Mouse (Mus musculus): ENCODE measurements at regions not wholly inside any gene's neighbourhood (a gene's known extent, or its start where the extent isn't known, plus 50 kb on each side); places are given as distances from the start of the nearest gene placed in this dataset.
A peak's percentile ranks its signal among the peaks of the same experiment; 100 is the strongest.
"Not testable (repeated sequence)": the region's sequence is repeated elsewhere in the genome, so short reads cannot be mapped to it uniquely, and the experiment has no call there.

- WGBS, result 92% methylated on average over 6 of the region's 6 CpGs
- no peaks in the 10 kb centered on the region for H3K27me3 ChIP-seq (replicated peaks)
- ATAC-seq (ENCODE audit: insufficient read depth, low FRiP score, low read depth), result no peak
- H3K4me1 ChIP-seq, result peaks cover 3% of the 10 kb centered on the region; the same call in 1 of the 2 replicates
- no peak overlapping the region for H3K4me2 ChIP-seq
- no peak overlapping the region for H3K4me3 ChIP-seq (replicated peaks)
- no peaks in the 10 kb centered on the region for H3K36me3 ChIP-seq
- H3K9me3 ChIP-seq, result no peaks in the 10 kb centered on the region
- H3K9ac ChIP-seq, result no peak overlapping the region
- no peak overlapping the region for H3K27ac ChIP-seq
Observed at GRCm38 (mm10) chr5:148754363-148754762, 174.8 kb downstream of the Katnal1 start.

- Histone ChIP-seq H3K9ac (no peak overlapping the region), H3K4me1 (peaks cover 3% of the 10 kb centered on the region; the same call in 1 of the 2 replicates), H3K36me3 (no peaks in the 10 kb centered on the region), H3K27ac (no peak overlapping the region), H3K9me3 (no peaks in the 10 kb centered on the region), H3K4me3 (replicated peaks) (no peak overlapping the region), H3K27me3 (replicated peaks) (no peaks in the 10 kb centered on the region), H3K4me2 (no peak overlapping the region)
- ATAC-seq (ENCODE audit: insufficient read depth, low FRiP score, low read depth), result no peak
- 70% methylated on average over 4 of the region's 4 CpGs for WGBS
Observed at GRCm38 (mm10) chr5:148753457-148753856, 175.7 kb downstream of the Katnal1 start.

GRCm38 (mm10) chr5:148751980-148752379 lies 177.1 kb downstream of the Katnal1 start:
- Histone ChIP-seq H3K9ac (no peak overlapping the region), H3K9me3 (no peaks in the 10 kb centered on the region), H3K27ac (no peak overlapping the region), H3K4me3 (replicated peaks) (no peak overlapping the region), H3K4me1 (no peaks in the 10 kb centered on the region), H3K27me3 (replicated peaks) (no peaks in the 10 kb centered on the region), H3K4me2 (no peak overlapping the region), H3K36me3 (no peaks in the 10 kb centered on the region)
- no peak for ATAC-seq (ENCODE audit: insufficient read depth, low FRiP score, low read depth)
- 89% methylated on average over 13 of the region's 13 CpGs for WGBS

GRCm38 (mm10) chr5:148750002-148750734 lies 179.0 kb downstream of the Katnal1 start:
- H3K4me3 ChIP-seq (replicated peaks), result no peak overlapping the region

GRCm38 (mm10) chr5:148747972-148748764 lies 181.0 kb downstream of the Katnal1 start:
- no peak overlapping the region for H3K4me3 ChIP-seq (replicated peaks)
- no peak overlapping the region for H3K4me2 ChIP-seq
- no peaks in the 10 kb centered on the region for H3K4me1 ChIP-seq
- ATAC-seq (ENCODE audit: insufficient read depth, low FRiP score, low read depth), result no peak
- 81% methylated on average over 21 of the region's 21 CpGs for WGBS
- no peak overlapping the region for H3K9ac ChIP-seq
- no peak overlapping the region; the same call in 1 of the 2 replicates for H3K27ac ChIP-seq
- H3K9me3 ChIP-seq, result no peaks in the 10 kb centered on the region
- H3K36me3 ChIP-seq, result no peaks in the 10 kb centered on the region
- H3K27me3 ChIP-seq (replicated peaks), result no peaks in the 10 kb centered on the region

More at GRCm38 (mm10) chr5:148750002-148750734, 179.0 kb downstream of the Katnal1 start:
- Histone ChIP-seq H3K9me3 (no peaks in the 10 kb centered on the region), H3K4me2 (no peak overlapping the region), H3K27me3 (replicated peaks) (no peaks in the 10 kb centered on the region), H3K4me1 (no peaks in the 10 kb centered on the region), H3K36me3 (no peaks in the 10 kb centered on the region), H3K27ac (no peak overlapping the region), H3K9ac (no peak overlapping the region)
- WGBS, result 77% methylated on average over 16 of the region's 16 CpGs
- no peak for ATAC-seq (ENCODE audit: insufficient read depth, low FRiP score, low read depth)

- H3K9ac ChIP-seq, result no peak overlapping the region
- WGBS, result 79% methylated on average over 3 of the region's 3 CpGs
- ATAC-seq (ENCODE audit: insufficient read depth, low FRiP score, low read depth), result no peak
- H3K4me3 ChIP-seq (replicated peaks), result no peak overlapping the region
- no peak overlapping the region; the same call in 1 of the 2 replicates for H3K27ac ChIP-seq
- no peaks in the 10 kb centered on the region for H3K9me3 ChIP-seq
- H3K4me1 ChIP-seq, result no peaks in the 10 kb centered on the region
- no peak overlapping the region for H3K4me2 ChIP-seq
- H3K27me3 ChIP-seq (replicated peaks), result no peaks in the 10 kb centered on the region
- no peaks in the 10 kb centered on the region for H3K36me3 ChIP-seq
Observed at GRCm38 (mm10) chr5:148747549-148747948, 181.6 kb downstream of the Katnal1 start.

GRCm38 (mm10) chr5:148746726-148747125 lies 182.4 kb downstream of the Katnal1 start:
- not testable (repeated sequence) for H3K9me3 ChIP-seq; H3K4me1 ChIP-seq; H3K4me3 ChIP-seq (replicated peaks); H3K27ac ChIP-seq; ATAC-seq (ENCODE audit: insufficient read depth, low FRiP score, low read depth); H3K4me2 ChIP-seq; H3K36me3 ChIP-seq; H3K27me3 ChIP-seq (replicated peaks); H3K9ac ChIP-seq
- WGBS, result 59% methylated on average over 6 of the region's 6 CpGs

GRCm38 (mm10) chr5:148744676-148745391 lies 184.3 kb downstream of the Katnal1 start:
- Histone ChIP-seq H3K4me1 (peaks cover 15% of the 10 kb centered on the region; the same call in 1 of the 2 replicates), H3K9ac (no peak overlapping the region), H3K27me3 (replicated peaks) (no peaks in the 10 kb centered on the region), H3K4me2 (no peak overlapping the region), H3K36me3 (no peaks in the 10 kb centered on the region), H3K9me3 (no peaks in the 10 kb centered on the region), H3K27ac (no peak overlapping the region), H3K4me3 (replicated peaks) (no peak overlapping the region)
- ATAC-seq (ENCODE audit: insufficient read depth, low FRiP score, low read depth), result no peak
- WGBS, result 78% methylated on average over 7 of the region's 7 CpGs

GRCm38 (mm10) chr5:148742158-148742835 lies 186.8 kb downstream of the Katnal1 start:
- ATAC-seq (ENCODE audit: insufficient read depth, low FRiP score, low read depth), result no peak
- H3K27ac ChIP-seq, result peak overlapping the region; percentile 67; the same call in 1 of the 2 replicates
- no peak overlapping the region for H3K4me2 ChIP-seq
- H3K4me3 ChIP-seq (replicated peaks), result no peak overlapping the region
- no peaks in the 10 kb centered on the region for H3K9me3 ChIP-seq
- H3K9ac ChIP-seq, result no peak overlapping the region
- WGBS, result 91% methylated on average over 8 of the region's 8 CpGs
- peaks cover 20% of the 10 kb centered on the region; the same call in 1 of the 2 replicates for H3K4me1 ChIP-seq
- H3K36me3 ChIP-seq, result no peaks in the 10 kb centered on the region
- H3K27me3 ChIP-seq (replicated peaks), result no peaks in the 10 kb centered on the region

GRCm38 (mm10) chr5:148741267-148742004 lies 187.7 kb downstream of the Katnal1 start:
- Histone ChIP-seq H3K4me1 (peaks cover 20% of the 10 kb centered on the region; the same call in 1 of the 2 replicates), H3K9me3 (no peaks in the 10 kb centered on the region), H3K4me2 (no peak overlapping the region), H3K27me3 (replicated peaks) (no peaks in the 10 kb centered on the region), H3K27ac (peak overlapping the region; percentile 67), H3K36me3 (no peaks in the 10 kb centered on the region), H3K9ac (no peak overlapping the region), H3K4me3 (replicated peaks) (no peak overlapping the region)
- 75% methylated on average over 19 of the region's 19 CpGs for WGBS
- no peak for ATAC-seq (ENCODE audit: insufficient read depth, low FRiP score, low read depth)
